Mouse (Mus musculus) MEL (cell line): ENCODE measurements around the gene Ifit3.
"Not testable (repeated sequence)": the region's sequence is repeated elsewhere in the genome, so short reads cannot be mapped to it uniquely, and the experiment has no call there.

Experiments used
- BHLHE40 ChIP-seq: IDR thresholded peaks from 2 replicates; pipeline ENCODE4 v1.6.1; 2012; ENCODE audit warnings: low read depth, mild to moderate bottlenecking, inconsistent platforms, low read length, improper control_type of control experiment, borderline replicate concordance
- POLR2A ChIP-seq, 2 experiments: IDR thresholded peaks; 2 replicates each; pipeline ENCODE4 v1.6.1; 2011 to 2012; ENCODE audit warnings: low read length in 2 of 2, mild to moderate bottlenecking in 2 of 2, control low read depth in 1 of 2, improper control_type of control experiment in 1 of 2, low read depth in 1 of 2, moderate library complexity in 1 of 2; ENCODE audit not compliant: control insufficient read depth in 1 of 2, insufficient read depth in 1 of 2, poor library complexity in 1 of 2
- TAL1 ChIP-seq: IDR thresholded peaks from 2 replicates; pipeline ENCODE4 v1.6.1; 2012; ENCODE audit warnings: mild to moderate bottlenecking, inconsistent platforms, low read length, moderate library complexity, mixed read lengths
- ZKSCAN1 ChIP-seq: IDR thresholded peaks from 2 replicates; pipeline ENCODE4 v1.6.1; 2012; ENCODE audit warnings: low read depth, mild to moderate bottlenecking, inconsistent platforms, low read length, improper control_type of control experiment, moderate library complexity

GRCm38 (mm10) chr19:34612243-34613001 is 29.1 kb downstream of the Ifit3 start:
- not testable (repeated sequence) for TF ChIP-seq POLR2A (IDR thresholded peaks at IDR 0.05; ENCODE audit: control insufficient read depth in 1 of 2, insufficient read depth in 1 of 2, low read depth in 1 of 2, low read length in 2 of 2, poor library complexity in 1 of 2); BHLHE40; TAL1; ZKSCAN1
